Mouse (Mus musculus) G1E-ER4 (cell line): ENCODE measurements around the gene Gm20809. TPM values are rescaled to one million over a fixed set of nuclear protein-coding genes. Genes with fewer than 3 reads are reported as not detected.
"Not testable (repeated sequence)": the region's sequence is repeated elsewhere in the genome, so short reads cannot be mapped to it uniquely, and the experiment has no call there.

Experiments used
- GATA1 ChIP-seq: IDR thresholded peaks from one replicate; pipeline ENCODE4 v1.8.0; 2012; ENCODE audit warnings: low read length, inconsistent platforms
- polyA plus RNA-seq: library from polyadenylated mRNA; stranded (reverse); fragments of >175 nt; gene quantifications from 2 replicates; pipeline ENCODE4 v1.2.3, GENCODE M21; 2012

Gm20809 gene
- not detected in 2 replicates for polyA plus RNA-seq

GRCm38 (mm10) chrY:24454757-24455156 is at the start of gene Gm20809:
Gene Gm20809 (plus strand): TSS chrY:24455057.
- TF ChIP-seq GATA1: not testable (repeated sequence)
